Mouse (Mus musculus) left cerebral cortex, adult 9 months (tissue): ENCODE results near the gene Ppp1r26.
"Not testable (repeated sequence)": the region's sequence is repeated elsewhere in the genome, so short reads cannot be mapped to it uniquely, and the experiment has no call there.

Experiments used
- DNase-seq, 2 experiments: peaks; one replicate each; pipeline ENCODE4 v3.0.0; 2022; ENCODE audit warnings: low spot score in 2 of 2

Gene Ppp1r26

GRCm38 (mm10) chr2:28446181-28446514 lies 452 bp upstream of the Ppp1r26 start:
- DNase-seq, result no peak

GRCm38 (mm10) chr2:28447315-28447670 lies 693 bp downstream of the Ppp1r26 start:
- no peak for DNase-seq

GRCm38 (mm10) chr2:28451663-28452062 lies 5.1 kb downstream of the Ppp1r26 start:
- DNase-seq, result no peak

- no peak for DNase-seq
Observed at GRCm38 (mm10) chr2:28453539-28453938, 6.9 kb downstream of the Ppp1r26 start.

- no peak for DNase-seq
Observed at GRCm38 (mm10) chr2:28456616-28457015, 10.0 kb downstream of the Ppp1r26 start.

- peak in 1 of 2 experiments; percentile 81 for DNase-seq
Observed at GRCm38 (mm10) chr2:28463919-28464318, 17.3 kb downstream of the Ppp1r26 start.

- no peak for DNase-seq
Observed at GRCm38 (mm10) chr2:28464919-28465318, 18.3 kb downstream of the Ppp1r26 start.

- DNase-seq, result peak in 1 of 2 experiments; percentile 72
Observed at GRCm38 (mm10) chr2:28465836-28466518, 19.4 kb downstream of the Ppp1r26 start, which contains the start of gene 1700007K13Rik. Gene 1700007K13Rik (minus strand): TSS chr2:28466332.

- peak; percentile 52 to 83 for DNase-seq
Observed at GRCm38 (mm10) chr2:28467860-28468485, 21.4 kb downstream of the Ppp1r26 start, which contains the start of gene Mrps2. Gene Mrps2 (plus strand): TSS chr2:28468066.

- DNase-seq, result no peak
Observed at GRCm38 (mm10) chr2:28468486-28469225, 22.1 kb downstream of the Ppp1r26 start.

- DNase-seq, result no peak
Observed at GRCm38 (mm10) chr2:28469461-28469860, 22.9 kb downstream of the Ppp1r26 start.

GRCm38 (mm10) chr2:28470591-28470990 lies 24.0 kb downstream of the Ppp1r26 start:
- DNase-seq, result no peak

GRCm38 (mm10) chr2:28472011-28472410 lies 25.4 kb downstream of the Ppp1r26 start:
- not testable (repeated sequence) for DNase-seq

- not testable (repeated sequence) for DNase-seq
Observed at GRCm38 (mm10) chr2:28477993-28478392, 31.4 kb downstream of the Ppp1r26 start.

- DNase-seq, result no peak
Observed at GRCm38 (mm10) chr2:28479208-28480204, 32.9 kb downstream of the Ppp1r26 start.

GRCm38 (mm10) chr2:28483861-28484260 lies 37.3 kb downstream of the Ppp1r26 start:
- DNase-seq, result no peak

GRCm38 (mm10) chr2:28494521-28494920 lies 47.9 kb downstream of the Ppp1r26 start:
- no peak for DNase-seq

- no peak for DNase-seq
Observed at GRCm38 (mm10) chr2:28495207-28495756, 48.7 kb downstream of the Ppp1r26 start.

GRCm38 (mm10) chr2:28495801-28496595 lies 49.4 kb downstream of the Ppp1r26 start:
- DNase-seq, result no peak

GRCm38 (mm10) chr2:28496671-28497070 lies 50.1 kb downstream of the Ppp1r26 start, which contains the start of gene Gbgt1:
Gene Gbgt1 (plus strand): TSS chr2:28496891.
- no peak for DNase-seq
